Mouse (Mus musculus) E14TG2a.4 (cell line): ENCODE results near the gene Eml2.

ENCODE experiments used
- CTCF ChIP-seq: conservative IDR thresholded peaks from 2 replicates; pipeline ENCODE4 v1.5.1; 2014; ENCODE audit warnings: low read length
- NANOG ChIP-seq: IDR thresholded peaks from 2 replicates; pipeline ENCODE4 v1.6.1; 2014; ENCODE audit warnings: borderline replicate concordance, low read length, mixed read lengths

GRCm38 (mm10) chr7:19177216-19177615 is 995 bp downstream of the Eml2 start:
- TF ChIP-seq CTCF (no peak), NANOG (no peak)
